Mouse (Mus musculus) liver, adult (tissue): ENCODE results near the gene Kcnma1.

ENCODE experiments used
- GATA4 ChIP-seq: IDR thresholded peaks from 2 replicates; pipeline ENCODE4 v1.6.1; 2014; ENCODE audit warnings: mild to moderate bottlenecking, low read length; ENCODE audit not compliant: insufficient replicate concordance

Kcnma1 gene

DNA sequence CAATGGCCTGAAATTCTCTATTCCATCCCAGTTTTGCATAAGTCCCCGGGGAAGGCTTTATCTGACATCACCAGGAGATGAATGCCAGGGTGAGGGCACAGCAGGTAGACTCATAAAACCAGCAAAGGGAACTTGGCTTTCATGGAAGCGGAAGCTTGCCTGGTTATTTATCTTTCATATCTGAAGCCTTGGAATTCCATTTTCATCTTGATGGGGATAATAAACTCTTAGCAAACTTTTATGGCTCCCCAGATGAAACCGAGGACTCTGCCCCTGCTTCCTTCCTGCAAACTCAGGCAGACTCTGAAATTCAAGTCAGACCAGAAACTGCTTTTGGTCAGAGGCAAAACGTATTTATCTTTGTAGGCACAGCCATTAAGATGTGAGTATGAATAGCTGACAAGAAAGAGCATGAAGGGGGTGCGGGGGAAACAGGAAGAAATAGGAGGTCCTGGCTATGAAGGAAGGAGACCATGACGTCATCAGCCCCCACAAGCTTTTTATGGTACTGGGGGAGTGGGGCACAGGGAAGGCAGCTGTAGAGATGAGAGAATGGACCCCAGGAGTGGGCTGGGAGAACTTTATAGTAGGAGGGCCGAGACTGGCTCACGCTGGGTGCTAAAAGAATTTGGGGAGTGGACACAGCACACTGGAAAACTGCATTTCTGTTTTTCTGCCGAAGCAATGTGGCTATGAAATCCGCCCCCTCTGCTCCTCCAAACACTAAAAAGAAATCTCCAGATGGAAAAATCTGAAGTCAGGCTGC, 228.2 kb downstream of the Kcnma1 start:
- TF ChIP-seq GATA4, result no peak

DNA sequence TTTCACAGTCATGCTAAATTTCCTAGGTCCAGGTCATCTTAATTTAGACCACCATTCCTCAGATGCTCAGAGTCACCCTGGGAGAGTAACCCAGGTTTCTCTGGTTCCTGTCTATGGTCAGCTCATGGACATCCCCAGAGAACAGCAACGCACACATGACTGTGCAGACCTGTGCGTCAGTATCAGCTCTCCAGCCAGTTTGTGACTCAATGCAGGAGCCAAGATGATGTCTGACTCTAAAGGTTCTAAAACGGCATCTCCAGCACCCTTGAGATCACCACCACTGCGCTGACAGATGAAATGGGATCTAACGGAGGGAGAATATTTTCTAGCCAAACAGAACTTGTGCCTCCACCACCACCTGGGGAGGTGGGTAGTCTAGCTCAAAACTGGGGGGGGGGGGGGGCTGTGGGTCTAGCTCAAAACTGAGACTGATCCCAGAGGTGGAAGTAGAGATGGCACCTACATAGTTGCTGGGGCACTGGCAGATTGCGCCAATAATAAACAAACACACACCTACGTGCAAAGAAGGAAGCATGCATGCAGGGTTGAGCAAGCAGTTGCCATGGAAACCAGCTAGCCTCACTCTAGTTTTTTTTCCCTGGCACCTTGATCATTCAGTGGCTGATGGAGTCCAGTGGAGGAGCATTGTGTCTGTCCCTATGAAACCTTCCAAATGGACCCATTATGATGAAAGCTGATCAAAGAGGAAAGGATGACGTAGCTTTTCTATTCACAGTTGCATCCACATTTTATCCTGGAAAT, 231.3 kb downstream of the Kcnma1 start:
- no peak for TF ChIP-seq GATA4

DNA sequence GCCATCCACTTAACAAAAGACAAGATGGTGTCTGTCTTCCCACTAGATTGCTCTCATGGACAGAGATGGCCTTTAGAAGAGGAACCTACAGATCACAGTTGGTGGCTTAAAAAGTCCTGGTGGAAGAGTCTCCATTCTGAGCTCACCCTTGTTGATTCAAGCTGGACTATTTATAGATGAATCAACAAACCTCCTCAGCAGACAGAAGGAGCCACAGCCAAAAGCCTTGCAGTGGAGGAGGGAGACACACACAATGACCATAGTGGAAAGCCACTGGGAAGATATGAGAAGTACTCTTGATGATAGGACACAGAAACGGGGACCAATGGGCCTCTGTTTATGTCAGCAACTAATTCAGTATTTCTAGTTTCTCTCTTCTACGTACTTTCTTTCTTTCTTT, 239.7 kb downstream of the Kcnma1 start:
- TF ChIP-seq GATA4, result no peak

DNA sequence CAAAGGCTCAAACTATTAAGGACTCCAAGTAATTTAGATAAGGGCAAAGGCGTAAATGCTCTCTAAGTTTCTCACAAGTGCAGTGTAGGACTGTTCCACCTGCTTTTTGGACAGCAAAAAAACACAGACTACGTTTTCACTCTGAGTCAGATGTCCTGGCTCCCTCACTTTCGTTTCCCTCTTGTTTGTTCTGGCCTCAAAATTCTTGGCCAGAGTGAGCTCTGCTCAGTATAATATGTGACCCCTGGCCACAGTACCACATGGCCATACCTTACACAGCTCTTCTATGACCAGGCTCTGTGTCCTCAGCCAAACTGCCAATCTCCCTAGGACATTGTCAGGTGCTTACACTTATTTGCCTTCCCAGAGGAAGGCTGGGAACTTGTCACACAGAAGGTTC, 241.6 kb downstream of the Kcnma1 start:
- TF ChIP-seq GATA4, result no peak

DNA sequence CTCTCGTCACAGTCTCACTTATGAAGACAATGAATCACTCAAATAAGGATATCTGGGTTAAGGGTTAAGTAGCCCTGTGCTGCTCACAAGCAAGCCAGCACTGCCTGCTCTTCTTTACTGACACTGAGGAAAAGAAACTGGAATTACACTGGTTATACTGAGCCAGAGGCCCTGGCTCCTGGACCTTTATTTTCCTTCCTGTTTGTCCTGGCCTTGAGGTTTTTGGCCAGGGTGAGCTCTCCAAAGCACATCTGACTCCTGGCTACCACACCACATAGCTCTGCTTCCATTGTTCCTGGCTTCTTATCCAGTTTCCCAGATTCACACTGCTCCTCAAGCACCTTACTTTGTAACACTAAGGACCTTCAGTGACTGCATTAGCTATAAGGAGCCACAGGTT, 242.5 kb downstream of the Kcnma1 start:
- no peak for TF ChIP-seq GATA4

DNA sequence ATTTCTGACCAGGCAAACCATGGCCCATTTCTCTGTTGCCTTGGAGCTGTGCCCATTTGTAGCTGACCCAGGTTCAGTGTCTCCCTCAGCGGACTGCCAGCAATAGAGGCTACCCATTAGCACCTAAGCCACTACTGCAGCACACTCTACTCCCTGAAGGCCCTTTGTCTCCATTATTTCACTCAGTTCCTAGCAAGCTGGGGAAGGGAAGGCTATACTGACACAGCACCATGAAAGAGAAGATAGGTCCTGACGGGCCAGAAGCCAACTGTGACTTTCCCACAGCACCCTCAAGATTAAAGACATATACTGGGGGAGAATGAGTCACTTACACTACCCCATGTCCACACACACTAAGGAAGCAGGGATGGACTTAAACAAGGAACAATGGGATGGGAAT, 251.8 kb downstream of the Kcnma1 start:
- no peak for TF ChIP-seq GATA4

DNA sequence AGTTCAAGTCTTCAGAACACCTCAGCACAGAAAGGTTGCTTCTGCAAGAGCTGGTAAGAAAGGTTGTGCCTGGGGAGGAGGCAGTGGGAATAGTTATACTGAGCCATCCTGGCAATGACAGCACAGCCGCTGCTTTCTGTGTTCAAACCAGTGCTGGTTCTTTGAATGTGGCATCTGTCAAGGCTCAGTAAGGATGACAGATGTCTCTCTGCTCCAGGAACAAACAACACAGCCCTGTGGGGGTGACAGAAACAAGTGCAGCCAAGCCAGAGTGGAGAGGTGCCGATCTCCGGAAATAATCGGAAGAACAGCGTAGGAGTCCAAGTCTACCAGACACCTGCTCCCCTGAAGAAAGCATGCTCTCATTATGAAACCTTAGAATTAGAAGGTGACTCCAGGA, 254.7 kb downstream of the Kcnma1 start:
- no peak for TF ChIP-seq GATA4

DNA sequence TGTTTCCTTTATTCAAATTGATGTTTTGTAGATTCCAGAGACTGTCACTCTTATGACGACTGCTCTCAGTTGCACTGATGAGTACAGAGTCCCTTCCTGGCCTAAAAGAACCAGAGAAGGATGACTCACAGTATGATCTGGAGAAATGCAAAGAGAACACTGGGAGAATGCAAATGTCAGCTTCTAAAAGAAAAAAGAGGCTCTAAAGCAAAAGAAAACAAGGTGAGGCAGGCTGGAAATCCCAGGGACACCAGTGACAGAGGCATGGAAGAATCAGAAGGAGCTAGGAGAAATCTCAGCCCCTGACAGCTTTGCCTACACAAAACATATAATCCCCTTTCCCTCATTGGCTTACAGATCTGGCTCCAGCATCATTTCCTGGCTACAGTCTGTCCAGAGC, 255.9 kb downstream of the Kcnma1 start:
- TF ChIP-seq GATA4, result no peak

DNA sequence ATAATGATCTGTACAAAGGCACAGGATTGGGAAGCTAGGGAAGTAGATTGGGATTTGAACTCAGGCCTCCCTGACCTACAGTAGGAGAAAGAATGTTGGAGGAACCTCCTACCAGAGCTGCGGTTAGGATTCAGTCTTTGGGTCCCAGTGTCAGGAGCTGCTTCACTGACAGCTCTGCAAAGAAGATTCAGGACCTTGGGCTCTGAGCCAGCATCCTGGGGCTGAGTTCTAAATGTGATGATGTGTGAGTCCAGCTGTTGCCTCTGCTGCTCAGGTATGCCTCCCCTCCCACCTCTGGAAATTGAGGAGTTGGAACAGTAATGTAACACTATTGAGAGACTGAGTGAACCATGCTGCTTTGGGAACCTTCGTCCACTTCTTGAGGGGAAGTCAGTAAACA, 266.3 kb downstream of the Kcnma1 start:
- TF ChIP-seq GATA4, result no peak

DNA sequence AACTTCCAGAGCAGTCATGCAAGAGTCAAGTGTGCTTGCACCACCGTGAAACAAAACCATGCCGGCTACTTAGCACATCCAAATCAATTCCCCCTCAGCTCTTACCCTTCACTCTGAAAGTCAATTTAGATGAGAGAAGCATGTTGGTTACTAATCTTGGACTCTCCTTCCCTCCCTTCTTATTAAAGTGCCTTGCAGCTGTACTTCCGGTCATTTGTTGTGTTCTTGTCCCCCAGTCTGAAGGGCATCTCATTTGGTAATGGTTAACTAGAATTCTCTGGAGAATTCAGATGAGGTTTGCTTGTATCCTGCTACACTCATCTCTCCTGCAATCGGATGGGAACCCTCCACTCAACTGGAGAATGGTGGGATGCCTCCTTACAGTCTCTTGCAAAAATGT, 267.3 kb downstream of the Kcnma1 start:
- TF ChIP-seq GATA4, result no peak

DNA sequence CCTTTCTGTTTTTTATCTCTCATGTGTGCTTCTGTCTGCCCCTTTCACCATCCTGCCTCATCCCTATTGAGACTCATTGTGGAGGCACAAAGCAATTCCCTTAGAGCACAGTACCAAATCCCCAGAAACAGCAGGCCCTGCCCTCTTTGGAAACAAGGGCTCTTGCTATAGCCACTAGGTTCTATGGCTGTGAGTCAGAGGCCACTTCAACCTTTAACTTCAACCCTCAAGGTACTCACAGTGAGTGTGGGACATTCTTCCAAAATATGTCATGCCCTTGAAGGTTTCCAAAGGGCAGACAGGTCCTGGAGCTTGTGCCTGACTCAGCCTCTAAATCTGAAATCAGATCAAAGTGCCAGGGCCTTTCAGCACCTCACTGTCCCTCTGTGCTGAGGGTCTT, 272.8 kb downstream of the Kcnma1 start:
- no peak for TF ChIP-seq GATA4

DNA sequence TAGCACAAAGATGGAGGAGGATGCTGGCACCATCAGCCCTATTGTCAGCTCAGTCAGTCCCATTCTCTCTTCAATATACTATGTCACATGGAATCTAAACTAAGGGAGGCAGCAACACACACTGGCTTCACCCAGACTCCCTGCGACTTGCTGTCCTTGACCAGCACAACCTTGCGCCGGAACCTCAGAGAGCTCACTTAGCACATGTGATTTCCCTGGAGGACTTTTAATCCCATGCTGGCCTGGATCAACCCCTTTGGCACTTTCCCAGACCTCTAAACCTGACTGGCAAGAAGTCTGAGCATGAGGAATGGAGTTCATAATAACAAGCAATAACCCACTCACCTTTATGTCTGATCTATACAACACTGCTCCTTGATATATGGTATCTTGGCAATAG, 280.1 kb downstream of the Kcnma1 start:
- TF ChIP-seq GATA4, result no peak

DNA sequence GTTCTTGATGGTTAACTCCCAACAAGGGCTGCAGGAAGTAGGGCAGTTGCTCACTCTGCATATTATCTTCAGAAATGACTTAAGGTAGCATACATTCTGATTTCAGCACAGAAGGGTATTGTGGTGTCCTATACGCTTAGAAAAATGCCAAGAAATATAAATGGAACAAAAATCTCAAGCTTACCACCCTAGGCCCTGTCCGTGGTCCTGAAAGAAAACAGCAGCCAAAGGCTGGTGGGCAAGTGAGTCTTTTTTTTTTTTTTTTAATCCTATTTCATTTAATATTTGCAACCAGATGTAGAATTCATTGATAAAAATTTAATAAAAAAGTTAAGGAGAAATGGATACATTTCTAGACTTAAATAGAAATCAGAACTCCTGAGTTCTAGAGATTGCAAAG, 284.9 kb downstream of the Kcnma1 start:
- TF ChIP-seq GATA4, result no peak

DNA sequence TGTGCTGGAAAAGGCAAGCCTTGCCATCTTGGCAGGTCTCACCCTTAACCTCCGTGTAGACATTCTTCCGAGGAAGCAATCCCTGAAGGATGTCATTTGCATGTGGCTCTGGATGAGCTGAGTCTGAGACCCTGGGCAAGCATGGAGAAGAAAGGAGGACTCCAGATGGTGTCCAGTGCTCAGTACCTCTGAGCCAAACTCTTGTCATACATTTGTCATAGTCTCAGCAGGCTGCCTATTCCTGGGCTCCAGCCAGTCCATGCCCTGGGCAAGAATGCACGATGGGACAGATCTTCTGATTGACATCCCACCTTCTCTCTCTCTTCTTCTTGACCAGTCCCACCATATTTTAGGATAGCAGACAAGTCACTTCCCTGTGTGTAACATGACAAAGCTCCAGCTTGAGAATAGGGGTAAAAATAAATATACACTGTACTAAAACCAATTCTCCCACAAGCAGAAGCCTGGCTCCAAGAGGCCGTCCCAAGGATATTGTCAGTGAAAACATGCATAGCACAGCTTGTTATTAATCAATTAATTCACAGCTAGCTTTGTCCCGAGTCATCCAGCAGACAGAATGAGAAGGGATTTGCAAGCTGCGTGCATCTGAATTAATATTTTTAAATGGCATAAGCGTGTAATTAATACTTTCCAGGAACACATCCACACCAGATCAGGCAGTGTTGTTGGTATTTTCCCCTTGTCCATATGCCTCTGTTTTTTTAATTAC, 290.4 kb downstream of the Kcnma1 start:
- TF ChIP-seq GATA4, result no peak

DNA sequence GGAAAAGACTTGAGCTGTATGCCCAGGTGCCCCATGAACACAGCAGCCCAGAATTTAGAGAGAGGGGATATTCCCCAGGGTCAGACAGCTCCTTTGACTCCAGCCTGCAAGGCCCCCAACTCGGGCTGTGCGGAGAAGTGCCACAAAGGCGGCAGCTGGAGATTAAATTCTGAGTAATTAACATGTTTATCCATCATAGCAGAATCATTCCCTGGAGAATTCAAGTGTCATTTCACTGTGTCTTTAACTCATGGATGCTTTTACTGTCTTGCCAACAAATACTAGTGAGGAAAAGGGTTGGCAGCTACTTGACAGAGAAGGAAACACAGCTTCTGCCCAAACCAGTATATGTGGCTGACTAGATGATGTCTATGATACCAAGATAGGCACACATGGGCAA, 295.0 kb downstream of the Kcnma1 start:
- no peak for TF ChIP-seq GATA4

DNA sequence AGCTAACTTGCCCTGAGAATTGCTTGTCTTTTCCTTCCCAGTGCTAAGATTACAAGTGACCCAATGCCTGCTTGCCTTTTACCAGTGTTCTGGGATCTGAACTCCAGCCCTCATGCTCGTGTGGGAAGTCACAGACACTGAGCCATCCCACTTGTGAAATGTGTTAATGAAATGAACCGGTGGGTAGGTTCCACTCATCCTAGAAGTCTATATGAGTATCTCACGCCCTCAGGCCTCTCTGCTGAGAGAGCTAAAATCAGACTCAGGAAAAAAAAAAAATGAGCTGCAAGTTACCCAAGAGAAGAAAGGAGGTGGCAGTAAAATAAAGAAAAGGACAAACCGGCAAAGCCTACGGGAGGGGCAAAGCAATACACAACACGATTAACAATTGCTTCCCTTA, 295.6 kb downstream of the Kcnma1 start:
- TF ChIP-seq GATA4, result no peak
